Mouse (Mus musculus): ENCODE data around the gene Rpl29.
A peak's percentile ranks its signal among the peaks of the same experiment; 100 is the strongest.

- peak; percentile 76; the same call in 1 of the 2 replicates for TF ChIP-seq CTCF (IDR thresholded peaks at IDR 0.05; ENCODE audit: extremely low read depth, insufficient read depth, insufficient read length, insufficient replicate concordance)
- TF ChIP-seq POLR2A (IDR thresholded peaks at IDR 0.05; ENCODE audit: low read depth, low read length) = no peak
These were observed 45.2 kb downstream of the Rpl29 start for GRCm38 (mm10) chr9:106474456-106474855.

Data from spleen, adult 2 months (tissue).